In the genomic region with DNA sequence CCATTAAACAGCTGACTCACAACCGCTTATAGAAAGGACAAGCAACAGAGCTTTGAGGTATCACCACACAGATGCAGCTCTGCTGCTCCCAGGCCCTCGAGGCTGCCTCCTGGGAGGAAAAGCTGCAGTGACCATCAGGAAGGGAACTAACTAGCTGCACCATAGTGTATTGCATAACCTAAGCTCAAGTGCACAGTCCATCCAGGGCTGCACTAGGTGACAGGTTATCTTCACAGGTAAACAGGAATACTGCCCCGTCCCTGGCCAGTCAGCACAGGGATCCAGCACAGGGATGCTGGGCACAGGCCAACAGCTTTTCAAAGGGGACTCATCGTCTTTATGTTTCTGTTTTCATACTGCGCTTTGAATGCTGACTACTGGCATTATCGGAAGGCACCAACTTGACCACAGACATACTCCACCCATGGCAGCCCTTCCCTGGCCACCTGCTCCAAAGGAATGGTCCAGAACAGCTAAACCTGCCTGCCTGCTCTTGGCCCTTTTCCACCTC, we compare ENCODE assay signal across 8 mouse cellular contexts. TPM values are rescaled to one million over a fixed set of nuclear protein-coding genes. Genes with fewer than 3 reads are reported as not detected.
A peak's percentile ranks its signal among the peaks of the same experiment; 100 is the strongest.
DNase-seq lines count a peak whose midpoint lies in the region; ATAC-seq lines count a peak whose summit lies in the region.

No protein-coding gene starts in this region.

- 78% methylated on average over 6 of the region's 6 CpGs for WGBS in heart, embryonic 15.5 days
- WGBS in liver, embryonic 11.5 days, result 55% methylated on average over 6 of the region's 6 CpGs

- H3K4me3 ChIP-seq in heart, embryonic 15.5 days, result peak overlapping the region; percentile 77
- peak overlapping the region; percentile 78 for H3K4me3 ChIP-seq in liver, embryonic 11.5 days (ENCODE audit: low read depth, low read length)

- no peaks in the 10 kb centered on the region for H3K27me3 ChIP-seq in heart, embryonic 15.5 days
- H3K27me3 ChIP-seq in liver, embryonic 11.5 days (replicated peaks; ENCODE audit: control insufficient read depth, insufficient read depth, low read length), result no peaks in the 10 kb centered on the region

- H3K36me3 ChIP-seq in heart, embryonic 15.5 days, result no peaks in the 10 kb centered on the region
- H3K36me3 ChIP-seq in liver, embryonic 11.5 days (ENCODE audit: control insufficient read depth, insufficient read depth, low read length), result peaks cover 4% of the 10 kb centered on the region; the same call in 1 of the 2 replicates

- H3K27ac ChIP-seq in heart, embryonic 15.5 days, result no peak overlapping the region
- H3K27ac ChIP-seq in liver, embryonic 11.5 days (ENCODE audit: low read depth, low read length), result peak overlapping the region; percentile 89

- no peak overlapping the region for H3K9ac ChIP-seq in heart, embryonic 15.5 days
- peak overlapping the region; percentile 82 for H3K9ac ChIP-seq in liver, embryonic 11.5 days (ENCODE audit: low read depth, low read length)

- no peak for ATAC-seq in heart, embryonic 15.5 days (replicated peaks; ENCODE audit: insufficient number of reproducible peaks, insufficient read depth, low FRiP score, low read depth)
- peak; percentile 8; the same call in 1 of the 2 replicates for ATAC-seq in liver, embryonic 11.5 days (replicated peaks; ENCODE audit: low FRiP score)

- H3K4me1 ChIP-seq in heart, embryonic 15.5 days (replicated peaks), result peaks cover 30% of the 10 kb centered on the region
- peaks cover 43% of the 10 kb centered on the region for H3K4me1 ChIP-seq in liver, embryonic 11.5 days (replicated peaks; ENCODE audit: control insufficient read depth, insufficient read depth, low read length)

- intact Hi-C loops in heart, postnatal 25 days (cut with DNase I), result no loop called here

- no peak for DNase-seq in heart, postnatal 25 days (ENCODE audit: low spot score)
- DNase-seq in B cell, adult 2 months, result peak; percentile 12 to 14
- peak; percentile 36 to 40 for DNase-seq in cerebellum, postnatal 36 days
- no peak for DNase-seq in liver, embryonic 11.5 days (ENCODE audit: low spot score)
- DNase-seq in ovary, postnatal 14 days (ENCODE audit: low spot score), result no peak
- DNase-seq in MN1 (ENCODE audit: low spot score), result no peak
- DNase-seq in frontal cortex, adult 2 months (ENCODE audit: extremely low spot score in 1 of 2, low spot score in 1 of 2), result no peak

- peak overlapping the region; percentile 80; the same call in 1 of the 2 replicates for H3K4me2 ChIP-seq in heart, embryonic 15.5 days
- peak overlapping the region; percentile 74 for H3K4me2 ChIP-seq in liver, embryonic 11.5 days

- no peaks in the 10 kb centered on the region for H3K9me3 ChIP-seq in heart, embryonic 15.5 days (replicated peaks)
- H3K9me3 ChIP-seq in liver, embryonic 11.5 days (ENCODE audit: control insufficient read depth, low read length), result no peaks in the 10 kb centered on the region

RNA-seq across cellular contexts. Expression of a gene that starts 2.3 kb away (rescaled TPM):
- polyA plus RNA-seq in heart, embryonic 15.5 days (2015; fragmentation: Nextera tagmentation; extraction: Ambion mirVana), result 8.2 and 10.2 TPM in 2 replicates
- total RNA-seq in heart, postnatal 25 days (2021), result 10 to 100 TPM; 12.5 to 15.7 TPM
- 20.4 and 21.4 TPM in 2 replicates for polyA plus RNA-seq in liver, embryonic 11.5 days (2014; fragmentation: Nextera tagmentation; extraction: Ambion mirVana)
- 15.3 and 17.2 TPM in 2 replicates for polyA plus RNA-seq in frontal cortex, adult 2 months (2012; rRNA removed)

RNA-seq across cellular contexts. Expression of a gene that starts 25.9 kb away (rescaled TPM):
- 2.2 TPM in 2 replicates for polyA plus RNA-seq in heart, embryonic 15.5 days (2015; fragmentation: Nextera tagmentation; extraction: Ambion mirVana)
- 1 to 10 TPM; 1.2 to 1.6 TPM for total RNA-seq in heart, postnatal 25 days (2021)
- 5.6 and 7.8 TPM in 2 replicates for polyA plus RNA-seq in liver, embryonic 11.5 days (2014; fragmentation: Nextera tagmentation; extraction: Ambion mirVana)
- 3.8 and 5.9 TPM in 2 replicates for polyA plus RNA-seq in frontal cortex, adult 2 months (2012; rRNA removed)

RNA-seq across cellular contexts. Expression of a gene that starts 28.9 kb away (rescaled TPM):
- 22.9 and 23.5 TPM in 2 replicates for polyA plus RNA-seq in heart, embryonic 15.5 days (2015; fragmentation: Nextera tagmentation; extraction: Ambion mirVana)
- 10 to 100 TPM; 19.5 to 21.9 TPM for total RNA-seq in heart, postnatal 25 days (2021)
- polyA plus RNA-seq in liver, embryonic 11.5 days (2014; fragmentation: Nextera tagmentation; extraction: Ambion mirVana), result 84.8 and 89.0 TPM in 2 replicates
- polyA plus RNA-seq in frontal cortex, adult 2 months (2012; rRNA removed), result 26.7 and 26.9 TPM in 2 replicates

RNA-seq across cellular contexts. Expression of a gene that starts 31.8 kb away (rescaled TPM):
- 3.9 and 4.2 TPM in 2 replicates for polyA plus RNA-seq in heart, embryonic 15.5 days (2015; fragmentation: Nextera tagmentation; extraction: Ambion mirVana)
- 1 to 10 TPM in 1 of 2 experiments, under 1 TPM in 1; 0.78 to 1.2 TPM for total RNA-seq in heart, postnatal 25 days (2021)
- 37.2 and 37.3 TPM in 2 replicates for polyA plus RNA-seq in liver, embryonic 11.5 days (2014; fragmentation: Nextera tagmentation; extraction: Ambion mirVana)
- polyA plus RNA-seq in frontal cortex, adult 2 months (2012; rRNA removed), result 0.99 and 1.9 TPM in 2 replicates

RNA-seq across cellular contexts. Expression of a gene that starts 41.2 kb away (rescaled TPM):
- 661 and 702 TPM in 2 replicates for polyA plus RNA-seq in heart, embryonic 15.5 days (2015; fragmentation: Nextera tagmentation; extraction: Ambion mirVana)
- total RNA-seq in heart, postnatal 25 days (2021), result 100 to 1,000 TPM; 279 to 311 TPM
- 1,371 and 1,468 TPM in 2 replicates for polyA plus RNA-seq in liver, embryonic 11.5 days (2014; fragmentation: Nextera tagmentation; extraction: Ambion mirVana)
- 326 and 335 TPM in 2 replicates for polyA plus RNA-seq in frontal cortex, adult 2 months (2012; rRNA removed)

Comparison
In these comparisons a context has a peak if more than half of its experiments do, and no peak if none do; other contexts are left out.
1. DNase-seq: peak in B cell, adult 2 months (2 of 2) and cerebellum, postnatal 36 days (2 of 2); none in heart, postnatal 25 days (single experiment), liver, embryonic 11.5 days (single experiment), ovary, postnatal 14 days (single experiment), MN1 (single experiment) and frontal cortex, adult 2 months (0 of 2).